Comparison of ENCODE assay signal across 9 mouse cellular contexts in the genomic region with DNA sequence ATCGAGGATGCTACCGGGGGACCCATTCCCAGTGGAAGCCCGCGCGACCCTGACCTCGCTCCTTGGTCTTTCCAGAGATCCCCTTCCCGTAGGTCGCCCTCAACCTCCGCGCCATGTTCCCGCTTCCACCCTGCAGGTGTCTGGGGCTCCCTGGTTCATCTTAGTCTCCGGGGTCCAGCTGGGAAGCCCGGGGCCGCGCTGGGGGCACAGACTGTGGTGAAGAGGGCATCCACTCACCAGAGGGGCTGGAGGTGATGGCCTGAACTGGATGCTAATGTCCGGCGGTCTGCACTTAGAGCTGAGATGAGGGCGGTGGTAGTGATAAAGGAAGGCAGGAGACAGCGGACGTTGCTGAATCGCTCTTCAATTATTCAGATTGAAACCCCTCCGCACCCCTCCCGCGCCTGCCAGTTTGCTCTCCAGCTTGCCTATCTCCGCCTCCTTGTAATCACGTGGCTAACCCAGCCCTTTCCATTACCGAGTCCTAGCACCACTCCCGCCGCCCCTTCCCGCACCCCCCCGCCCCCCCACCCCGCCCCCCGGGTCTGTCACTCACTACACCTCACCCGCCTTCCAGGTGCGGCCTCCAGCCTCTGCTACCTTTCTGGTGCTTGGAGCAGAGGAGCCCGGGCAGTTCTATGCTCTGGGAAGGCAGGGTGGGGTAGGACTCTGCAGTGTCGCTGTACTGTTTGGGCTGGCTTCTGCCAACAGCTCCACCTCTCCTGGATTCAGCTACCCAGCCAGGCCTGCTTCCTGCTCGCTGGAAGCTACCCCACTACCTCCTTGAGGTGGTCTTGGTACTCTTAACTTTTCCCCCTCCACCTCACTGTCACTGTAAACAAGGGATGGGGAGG. TPM values are rescaled to one million over a fixed set of nuclear protein-coding genes. Genes with fewer than 3 reads are reported as not detected.
DNase-seq lines count a peak whose midpoint lies in the region; ATAC-seq lines count a peak whose summit lies in the region.
"Had no signal": no experiment of that assay in that cellular context is flagged by ENCODE, and none has a peak within 500 bp of the region (broad histone marks: within the 10 kb centered on the region; RNA-seq: fewer than 3 reads in every experiment).

A gene (minus strand): TSS at position 445 of the 854 bp plus-strand sequence.

- no peak within 1 kb of the TSS for H3K9ac ChIP-seq in kidney, embryonic 14.5 days (ENCODE audit: low read depth, low read length)
- peak within 1 kb of the TSS; percentile 25 for H3K9ac ChIP-seq in hindbrain, embryonic 11.5 days (ENCODE audit: low read depth, low read length)
- no peak within 1 kb of the TSS for H3K9ac ChIP-seq in limb, embryonic 11.5 days (ENCODE audit: low read length)

- peak within 1 kb of the TSS; percentile 32 for H3K4me2 ChIP-seq in kidney, embryonic 14.5 days (replicated peaks; ENCODE audit: low read depth, low read length)
- peak within 1 kb of the TSS; percentile 89 for H3K4me2 ChIP-seq in hindbrain, embryonic 11.5 days (replicated peaks; ENCODE audit: low read depth, low read length)
- peak within 1 kb of the TSS; percentile 15; the same call in 1 of the 2 replicates for H3K4me2 ChIP-seq in limb, embryonic 11.5 days (ENCODE audit: low read depth, severe bottlenecking)

- peak within 1 kb of the TSS; percentile 21 for H3K4me3 ChIP-seq in kidney, embryonic 14.5 days (ENCODE audit: low read length)
- H3K4me3 ChIP-seq in hindbrain, embryonic 11.5 days (ENCODE audit: low read depth, low read length), result peak within 1 kb of the TSS; percentile 49
- no peak within 1 kb of the TSS; the same call in none of the 2 replicates for H3K4me3 ChIP-seq in limb, embryonic 11.5 days (ENCODE audit: low read depth, low read length)

- no peak for DNase-seq in kidney, adult 8-10 months
- peak; percentile 38 to 68 for DNase-seq in cerebellum, postnatal 4 days (ENCODE audit: low spot score in 2 of 2)
- peak; percentile 58 for DNase-seq in hindbrain, embryonic 11.5 days (ENCODE audit: low spot score)
- DNase-seq in limb, embryonic 11.5 days (ENCODE audit: low spot score), result no peak
- DNase-seq in right cerebral cortex, postnatal 36 days (ENCODE audit: low spot score in 2 of 2), result peak; percentile 84 to 86
- DNase-seq in gastrocnemius, postnatal 4 days (ENCODE audit: low spot score in 2 of 2), result no peak
- no peak for DNase-seq in ovary, postnatal 14 days (ENCODE audit: low spot score)

- 0 out of 2 replicates have a peak, but pooled peaks have one; percentile 24 for ATAC-seq in kidney, embryonic 14.5 days (ENCODE audit: low FRiP score, low TSS enrichment)
- peak; percentile 91 for ATAC-seq in hindbrain, embryonic 11.5 days (ENCODE audit: low FRiP score)
- no peak for ATAC-seq in limb, embryonic 11.5 days (ENCODE audit: insufficient number of reproducible peaks, low FRiP score, low TSS enrichment, low read depth)

- H3K27ac ChIP-seq in kidney, embryonic 14.5 days (ENCODE audit: low read depth, low read length), result no peak within 1 kb of the TSS
- peak within 1 kb of the TSS; percentile 13; the same call in 1 of the 2 replicates for H3K27ac ChIP-seq in hindbrain, embryonic 11.5 days (ENCODE audit: low read depth, low read length)
- no peak within 1 kb of the TSS for H3K27ac ChIP-seq in limb, embryonic 11.5 days (replicated peaks; ENCODE audit: low read depth, low read length)

- no peaks in the 10 kb centered on the region for H3K9me3 ChIP-seq in kidney, embryonic 14.5 days (ENCODE audit: control insufficient read depth, low read length)
- H3K9me3 ChIP-seq in hindbrain, embryonic 11.5 days (ENCODE audit: control insufficient read depth, low read length), result no peaks in the 10 kb centered on the region
- H3K9me3 ChIP-seq in limb, embryonic 11.5 days (ENCODE audit: control insufficient read depth, low read length), result no peaks in the 10 kb centered on the region

- H3K27me3 ChIP-seq in kidney, embryonic 14.5 days (ENCODE audit: control insufficient read depth, insufficient read depth, low read length), result peaks cover 22% of the 10 kb centered on the region
- H3K27me3 ChIP-seq in hindbrain, embryonic 11.5 days (ENCODE audit: control insufficient read depth, insufficient read depth, low read length), result peaks cover 4% of the 10 kb centered on the region; the same call in 1 of the 2 replicates
- H3K27me3 ChIP-seq in limb, embryonic 11.5 days (ENCODE audit: control insufficient read depth, insufficient read depth, low read length), result peaks cover 26% of the 10 kb centered on the region

- WGBS in kidney, embryonic 14.5 days, result under 1% methylated on average over 35 of the region's 38 CpGs
- under 1% methylated on average over 32 of the region's 38 CpGs for WGBS in hindbrain, embryonic 11.5 days
- WGBS in limb, embryonic 11.5 days, result under 1% methylated on average over 30 of the region's 38 CpGs

- no peaks in the 10 kb centered on the region for H3K36me3 ChIP-seq in kidney, embryonic 14.5 days (ENCODE audit: control insufficient read depth, insufficient read depth, low read length)
- H3K36me3 ChIP-seq in hindbrain, embryonic 11.5 days (ENCODE audit: control insufficient read depth, insufficient read depth, low read length), result no peaks in the 10 kb centered on the region
- no peaks in the 10 kb centered on the region for H3K36me3 ChIP-seq in limb, embryonic 11.5 days (ENCODE audit: control insufficient read depth, insufficient read depth, low read length)

- 0 out of 2 replicates have a peak, but pooled peaks cover 5% of the 10 kb centered on the region for H3K4me1 ChIP-seq in kidney, embryonic 14.5 days (ENCODE audit: control insufficient read depth, insufficient read depth, low read length)
- no peaks in the 10 kb centered on the region for H3K4me1 ChIP-seq in hindbrain, embryonic 11.5 days (replicated peaks; ENCODE audit: control insufficient read depth, insufficient read depth, low read length)
- H3K4me1 ChIP-seq in limb, embryonic 11.5 days (ENCODE audit: control insufficient read depth, insufficient read depth, low read length), result no peaks in the 10 kb centered on the region

RNA-seq across cellular contexts. Expression of the gene that starts here (rescaled TPM):
- 0.11 and 0.14 TPM in 2 replicates for polyA plus RNA-seq in kidney, embryonic 14.5 days (2014; fragmentation: Nextera tagmentation; extraction: Ambion mirVana)
- 0.50 and 1.2 TPM in 2 replicates for polyA plus RNA-seq in hindbrain, embryonic 11.5 days (2014; fragmentation: Nextera tagmentation; extraction: Ambion mirVana)
- 0.07 and 0.09 TPM in 2 replicates for polyA plus RNA-seq in limb, embryonic 11.5 days (2014; fragmentation: Nextera tagmentation; extraction: Ambion mirVana)
- under 1 TPM; 0.05 to 0.10 TPM for total RNA-seq in gastrocnemius, postnatal 4 days (2021)
- polyA plus RNA-seq: spleen, adult 2 months had no signal

Comparison
In these comparisons a context has a peak if more than half of its experiments do, and no peak if none do; other contexts are left out.
1. Peak in ATAC-seq, H3K4me3 ChIP-seq and H3K4me2 ChIP-seq in kidney, embryonic 14.5 days; RNA of the gene not detected or under 1 TPM.
2. H3K4me2 ChIP-seq: peak in every context shown above with its lines; median percentile 89 in hindbrain, embryonic 11.5 days; 32 in kidney, embryonic 14.5 days; 15 in limb, embryonic 11.5 days.
3. DNase-seq: peak in cerebellum, postnatal 4 days (2 of 2), hindbrain, embryonic 11.5 days (single experiment) and right cerebral cortex, postnatal 36 days (2 of 2); none in kidney, adult 8-10 months (0 of 2), limb, embryonic 11.5 days (single experiment), gastrocnemius, postnatal 4 days (0 of 2) and ovary, postnatal 14 days (single experiment).